Mouse (Mus musculus): ENCODE measurements around the gene Eva1c.

- TF ChIP-seq CTCF (IDR thresholded peaks at IDR 0.05; ENCODE audit: borderline replicate concordance, extremely low read depth, insufficient read depth, insufficient read length), result no peak
- TF ChIP-seq POLR2A (IDR thresholded peaks at IDR 0.05; ENCODE audit: borderline replicate concordance, extremely low read depth, insufficient read depth, insufficient read length, poor library complexity, severe bottlenecking), result no peak
Observed at GRCm38 (mm10) chr16:90783302-90783701, 43.2 kb upstream of the Eva1c start.

Data from brain, embryonic 14.5 days (tissue).